Mouse (Mus musculus) cortical plate, adult 2 months (tissue): ENCODE measurements at regions not wholly inside any gene's neighbourhood (a gene's known extent, or its start where the extent isn't known, plus 50 kb on each side); places are given as distances from the start of the nearest gene placed in this dataset.

Source experiments
- H3K27ac ChIP-seq: fragments of 200-500 bp; 2 replicates; pipeline ENCODE4 v1.5.1; 2012; ENCODE audit warnings: low read length, control low read depth, inconsistent platforms; ENCODE audit not compliant: insufficient read depth
- H3K4me1 ChIP-seq: fragments of 200-500 bp; 2 replicates; pipeline ENCODE4 v1.6.1; 2011; ENCODE audit warnings: low read length; ENCODE audit not compliant: control insufficient read depth, insufficient read depth
- H3K4me3 ChIP-seq: fragments of 200-500 bp; 2 replicates; pipeline ENCODE4 v1.5.1; 2011; ENCODE audit warnings: mild to moderate bottlenecking, low read length, control low read depth; ENCODE audit not compliant: insufficient read depth
- CTCF ChIP-seq: fragments of 200-500 bp; IDR thresholded peaks from 2 replicates; pipeline ENCODE4 v1.5.1; 2011; ENCODE audit warnings: mild to moderate bottlenecking, control low read depth, low read length; ENCODE audit not compliant: insufficient read depth; ENCODE audit errors: extremely low read depth
- POLR2A ChIP-seq: fragments of 200-500 bp; IDR thresholded peaks from 2 replicates; pipeline ENCODE4 v1.6.1; 2011; ENCODE audit warnings: mild to moderate bottlenecking, low read length, control low read depth; ENCODE audit not compliant: insufficient read depth; ENCODE audit errors: extremely low read depth

GRCm38 (mm10) chr2:106517224-106517623, 175.8 kb upstream of the Mpped2 start:
- H3K4me1 ChIP-seq: no peaks in the 10 kb centered on the region
- no peak overlapping the region for H3K4me3 ChIP-seq
- H3K27ac ChIP-seq: no peak overlapping the region
- TF ChIP-seq CTCF (no peak), POLR2A (no peak)

GRCm38 (mm10) chr2:106522961-106523360, 170.1 kb upstream of the Mpped2 start:
- TF ChIP-seq POLR2A: no peak
- TF ChIP-seq CTCF: no peak
- Histone ChIP-seq H3K4me1 (no peaks in the 10 kb centered on the region; the same call in 1 of the 2 replicates), H3K27ac (peak overlapping the region; percentile 46; the same call in 1 of the 2 replicates), H3K4me3 (no peak overlapping the region)

- TF ChIP-seq POLR2A: no peak
- no peak for TF ChIP-seq CTCF
- no peak overlapping the region for H3K27ac ChIP-seq
- H3K4me1 ChIP-seq: no peaks in the 10 kb centered on the region; the same call in 1 of the 2 replicates
- no peak overlapping the region for H3K4me3 ChIP-seq
Observed at GRCm38 (mm10) chr2:106527008-106527407, 166.1 kb upstream of the Mpped2 start.

GRCm38 (mm10) chr2:106529247-106529646, 163.8 kb upstream of the Mpped2 start:
- TF ChIP-seq CTCF: no peak
- TF ChIP-seq POLR2A: no peak
- H3K4me3 ChIP-seq: no peak overlapping the region
- no peaks in the 10 kb centered on the region for H3K4me1 ChIP-seq
- H3K27ac ChIP-seq: no peak overlapping the region

GRCm38 (mm10) chr2:106529746-106530145, 163.3 kb upstream of the Mpped2 start:
- H3K4me3 ChIP-seq: no peak overlapping the region
- no peak for TF ChIP-seq POLR2A
- no peak for TF ChIP-seq CTCF
- H3K27ac ChIP-seq: no peak overlapping the region
- no peaks in the 10 kb centered on the region for H3K4me1 ChIP-seq

- TF ChIP-seq POLR2A (no peak), CTCF (no peak)
- no peaks in the 10 kb centered on the region for H3K4me1 ChIP-seq
- H3K4me3 ChIP-seq: no peak overlapping the region
- no peak overlapping the region for H3K27ac ChIP-seq
Observed at GRCm38 (mm10) chr2:106538329-106538728, 154.7 kb upstream of the Mpped2 start.

- H3K27ac ChIP-seq: no peak overlapping the region
- H3K4me3 ChIP-seq: no peak overlapping the region
- TF ChIP-seq POLR2A (no peak), CTCF (no peak)
- H3K4me1 ChIP-seq: no peaks in the 10 kb centered on the region
Observed at GRCm38 (mm10) chr2:106540176-106540575, 152.9 kb upstream of the Mpped2 start.

- TF ChIP-seq POLR2A (no peak), CTCF (no peak)
- H3K4me3 ChIP-seq: no peak overlapping the region
Observed at GRCm38 (mm10) chr2:106547117-106547516, 146.0 kb upstream of the Mpped2 start.

GRCm38 (mm10) chr2:106553666-106554065, 139.4 kb upstream of the Mpped2 start:
- no peak overlapping the region for H3K27ac ChIP-seq
- H3K4me1 ChIP-seq: no peaks in the 10 kb centered on the region
- H3K4me3 ChIP-seq: no peak overlapping the region
- TF ChIP-seq CTCF (no peak), POLR2A (no peak)

More at GRCm38 (mm10) chr2:106547117-106547516, 146.0 kb upstream of the Mpped2 start:
- Histone ChIP-seq H3K4me1 (no peaks in the 10 kb centered on the region), H3K27ac (no peak overlapping the region)

- H3K27ac ChIP-seq: no peak overlapping the region
- TF ChIP-seq POLR2A (no peak), CTCF (no peak)
- H3K4me1 ChIP-seq: no peaks in the 10 kb centered on the region
- H3K4me3 ChIP-seq: no peak overlapping the region
Observed at GRCm38 (mm10) chr2:106561571-106562090, 131.4 kb upstream of the Mpped2 start.
